Mouse (Mus musculus) embryonic stem cell, embryonic (primary cell): Measurements from ENCODE around the gene Eno1.

Experiments used
- CTCF ChIA-PET, 4 experiments: fragments of 300-600 bp in 2 of 4; fragments of 350-600 bp in 2 of 4; sonication (Branson Sonifier 250); formaldehyde crosslinking; loops; one replicate each; lab custom pipeline; 2022; ENCODE audit warnings: inconsistent platforms in 2 of 4; lab: Charles Lee
- POLR2A ChIA-PET, 4 experiments: fragments of 300-600 bp in 2 of 4; fragments of 350-600 bp in 2 of 4; sonication (Branson Sonifier 250); formaldehyde crosslinking; loops; one replicate each; lab custom pipeline; 2022; ENCODE audit warnings: antibody characterized with exemption in 4 of 4, inconsistent platforms in 1 of 4; lab: Charles Lee

Eno1 gene

GRCm38 (mm10) chr4:150236031-150236430, 490 bp upstream of the Eno1 start:
- POLR2A ChIA-PET: interaction anchor here (0.6 to 21.9 kb wide), 35 partner anchors 8 to 575 kb away, joined by 3 to 581 read pairs (median 4); partner anchors contain the start of genes Rere (in 2 of the 4) and Gpr157 (in 1 of the 4)

GRCm38 (mm10) chr4:150237636-150238361, 1.3 kb downstream of the Eno1 start:
- ChIA-PET CTCF (interaction anchor here (0.6 to 2.9 kb wide), 10 partner anchors 9 to 1847 kb away, joined by 3 to 30 read pairs (median 3); no protein-coding TSS in a partner anchor), POLR2A (interaction anchor here in 3 of 4 experiments (0.6 to 21.9 kb wide), 44 partner anchors 2 to 732 kb away, joined by 3 to 581 read pairs (median 6); partner anchors contain the start of genes Eno1 (in 1 of the 3), Gpr157 (in 1 of the 3), H6pd (in 1 of the 3) and Rere (in 1 of the 3))

More at GRCm38 (mm10) chr4:150236031-150236430, 490 bp upstream of the Eno1 start:
- CTCF ChIA-PET: interaction anchor here (0.5 to 2.8 kb wide), 10 partner anchors 12 to 443 kb away, joined by 3 to 14 read pairs (median 4); no protein-coding TSS in a partner anchor

- ChIA-PET POLR2A (interaction anchor here in 3 of 4 experiments (0.6 to 21.9 kb wide), 33 partner anchors 2 to 504 kb away, joined by 3 to 581 read pairs (median 6); partner anchors contain the start of genes Eno1 (in 1 of the 3), H6pd (in 1 of the 3) and Rere (in 1 of the 3)), CTCF (interaction anchor here in 3 of 4 experiments (0.5 to 2.9 kb wide), 6 partner anchors 8 to 410 kb away, joined by 3 to 30 read pairs (median 3); no protein-coding TSS in a partner anchor)
Measured at GRCm38 (mm10) chr4:150238433-150239086, 2.0 kb downstream of the Eno1 start.

- CTCF ChIA-PET: interaction anchor here in 3 of 4 experiments (0.5 to 2.9 kb wide), 11 partner anchors 8 to 404 kb away, joined by 3 to 31 read pairs (median 13); no protein-coding TSS in a partner anchor
- POLR2A ChIA-PET: interaction anchor here (0.7 to 21.9 kb wide), 36 partner anchors 3 to 280 kb away, joined by 3 to 581 read pairs (median 6); partner anchors contain the start of genes Eno1 (in 1 of the 4), H6pd (in 1 of the 4) and Rere (in 1 of the 4)
Measured at GRCm38 (mm10) chr4:150239087-150239480, 2.6 kb downstream of the Eno1 start.

GRCm38 (mm10) chr4:150239503-150239902, 3.0 kb downstream of the Eno1 start:
- ChIA-PET CTCF (interaction anchor here (0.6 to 2.9 kb wide), 76 partner anchors 8 to 798 kb away, joined by 3 to 31 read pairs (median 4); partner anchors contain the start of genes Rere (in 2 of the 4), Gpr157 (in 1 of the 4) and Slc25a33 (in 1 of the 4)), POLR2A (interaction anchor here (0.7 to 21.9 kb wide), 67 partner anchors 3 to 532 kb away, joined by 3 to 581 read pairs (median 5); partner anchors contain the start of genes Rere (in 2 of the 4), Eno1 (in 1 of the 4) and Gpr157 (in 1 of the 4))

- CTCF ChIA-PET: interaction anchor here (0.6 to 2.9 kb wide), 81 partner anchors 8 to 1829 kb away, joined by 3 to 31 read pairs (median 4); partner anchors contain the start of genes Rere (in 2 of the 4), Gpr157 (in 1 of the 4) and Slc25a33 (in 1 of the 4)
Measured at GRCm38 (mm10) chr4:150239951-150240368, 3.4 kb downstream of the Eno1 start.

GRCm38 (mm10) chr4:150240381-150240886, 3.9 kb downstream of the Eno1 start:
- POLR2A ChIA-PET: interaction anchor here (0.6 to 21.9 kb wide), 75 partner anchors 4 to 631 kb away, joined by 3 to 581 read pairs (median 4); partner anchors contain the start of genes Rere (in 2 of the 4), Eno1 (in 1 of the 4) and Gpr157 (in 1 of the 4)

More at GRCm38 (mm10) chr4:150239951-150240368, 3.4 kb downstream of the Eno1 start:
- POLR2A ChIA-PET: interaction anchor here (0.6 to 21.9 kb wide), 75 partner anchors 4 to 632 kb away, joined by 3 to 581 read pairs (median 4); partner anchors contain the start of genes Rere (in 2 of the 4), Eno1 (in 1 of the 4) and Gpr157 (in 1 of the 4)

GRCm38 (mm10) chr4:150241708-150242107, 5.2 kb downstream of the Eno1 start:
- ChIA-PET CTCF (interaction anchor here in 3 of 4 experiments (0.5 to 2.3 kb wide), 7 partner anchors 9 to 69 kb away, joined by 3 to 27 read pairs (median 4); no protein-coding TSS in a partner anchor), POLR2A (interaction anchor here in 3 of 4 experiments (0.6 to 21.9 kb wide), 19 partner anchors 3 to 776 kb away, joined by 3 to 581 read pairs (median 7); partner anchors contain the start of genes Eno1 (in 1 of the 3) and Rere (in 1 of the 3))

More at GRCm38 (mm10) chr4:150240381-150240886, 3.9 kb downstream of the Eno1 start:
- CTCF ChIA-PET: interaction anchor here (0.6 to 2.9 kb wide), 73 partner anchors 8 to 1829 kb away, joined by 3 to 31 read pairs (median 4); partner anchors contain the start of genes Rere (in 2 of the 4), Gpr157 (in 1 of the 4) and Slc25a33 (in 1 of the 4)

GRCm38 (mm10) chr4:150242745-150243144, 6.2 kb downstream of the Eno1 start:
- POLR2A ChIA-PET: interaction anchor here in 3 of 4 experiments (0.9 to 21.9 kb wide), 20 partner anchors 2 to 95 kb away, joined by 3 to 581 read pairs (median 8); partner anchors contain the start of genes Eno1 (in 1 of the 3) and Rere (in 1 of the 3)
- CTCF ChIA-PET: interaction anchor here in 1 of 4 experiments (0.7 to 1.3 kb wide), 3 partner anchors 8 to 15 kb away, joined by 4 to 7 read pairs (median 5); no protein-coding TSS in a partner anchor

- ChIA-PET POLR2A (interaction anchor here in 3 of 4 experiments (0.6 to 21.9 kb wide), 19 partner anchors 7 to 634 kb away, joined by 3 to 581 read pairs (median 9); partner anchors contain the start of gene Eno1 (in 2 of the 3)), CTCF (interaction anchor here in 3 of 4 experiments (0.6 to 2.9 kb wide), 6 partner anchors 12 to 737 kb away, joined by 3 to 17 read pairs (median 4); no protein-coding TSS in a partner anchor)
Measured at GRCm38 (mm10) chr4:150245876-150246275, 9.4 kb downstream of the Eno1 start.

GRCm38 (mm10) chr4:150248009-150248408, 11.5 kb downstream of the Eno1 start:
- ChIA-PET POLR2A (interaction anchor here (0.5 to 21.9 kb wide), 41 partner anchors 7 to 1679 kb away, joined by 3 to 581 read pairs (median 4); partner anchors contain the start of gene Eno1 (in 3 of the 4)), CTCF (interaction anchor here (0.5 to 4.5 kb wide), 49 partner anchors 8 to 467 kb away, joined by 3 to 65 read pairs (median 5); partner anchors contain the start of genes Eno1 (in 3 of the 4) and Rere (in 1 of the 4))

- POLR2A ChIA-PET: interaction anchor here (0.6 to 21.9 kb wide), 26 partner anchors 8 to 642 kb away, joined by 3 to 581 read pairs (median 12); partner anchors contain the start of gene Eno1 (in 3 of the 4)
- CTCF ChIA-PET: interaction anchor here (0.6 to 4.5 kb wide), 25 partner anchors 9 to 450 kb away, joined by 3 to 65 read pairs (median 9); partner anchors contain the start of gene Eno1 (in 2 of the 4)
Measured at GRCm38 (mm10) chr4:150248917-150249316, 12.4 kb downstream of the Eno1 start.

- ChIA-PET CTCF (interaction anchor here (0.6 to 4.5 kb wide), 8 partner anchors 10 to 179 kb away, joined by 3 to 65 read pairs (median 4); no protein-coding TSS in a partner anchor), POLR2A (interaction anchor here (0.6 to 21.9 kb wide), 24 partner anchors 9 to 100 kb away, joined by 3 to 581 read pairs (median 4); partner anchors contain the start of gene Eno1 (in 3 of the 4))
Measured at GRCm38 (mm10) chr4:150249731-150250270, 13.3 kb downstream of the Eno1 start.

GRCm38 (mm10) chr4:150250549-150251422, 14.3 kb downstream of the Eno1 start:
- ChIA-PET CTCF (interaction anchor here in 3 of 4 experiments (0.6 to 4.5 kb wide), 15 partner anchors 9 to 1846 kb away, joined by 3 to 65 read pairs (median 4); partner anchors contain the start of gene Rere (in 1 of the 3)), POLR2A (interaction anchor here (0.6 to 21.9 kb wide), 33 partner anchors 10 to 1198 kb away, joined by 3 to 581 read pairs (median 4); partner anchors contain the start of genes Eno1 (in 3 of the 4) and Rere (in 1 of the 4))
